Mouse (Mus musculus) midbrain, embryonic 11.5 days (tissue): ENCODE data around the gene U2af1. TPM values are rescaled to one million over a fixed set of nuclear protein-coding genes. Genes with fewer than 3 reads are reported as not detected.

Experiments used
- ATAC-seq: fragments of 200-750 bp; cut with Nextera tagmentation; 2 replicates; pipeline ENCODE4 v1.8.0; 2017; ENCODE audit warnings: moderate TSS enrichment, moderate library complexity; ENCODE audit not compliant: low FRiP score
- DNase-seq: peaks from one replicate; pipeline ENCODE4 v3.0.0; 2015; ENCODE audit warnings: low spot score; ENCODE audit errors: missing footprints
- H3K27ac ChIP-seq: fragments of 300-500 bp; sonication (generic); 2 replicates; pipeline ENCODE4 v1.5.1; 2014; ENCODE audit warnings: low read depth, low read length
- H3K27me3 ChIP-seq: fragments of 300-500 bp; sonication (generic); 2 replicates; pipeline ENCODE4 v1.6.1; 2014; ENCODE audit warnings: mild to moderate bottlenecking, low read length, moderate library complexity, mixed read lengths; ENCODE audit not compliant: control insufficient read depth, insufficient read depth
- H3K36me3 ChIP-seq: fragments of 300-500 bp; sonication (generic); 2 replicates; pipeline ENCODE4 v1.6.1; 2014; ENCODE audit warnings: mild to moderate bottlenecking, low read length, moderate library complexity, mixed read lengths; ENCODE audit not compliant: control insufficient read depth, insufficient read depth
- H3K4me1 ChIP-seq: fragments of 300-500 bp; sonication (generic); 2 replicates; pipeline ENCODE4 v1.6.1; 2014; ENCODE audit warnings: low read length; ENCODE audit not compliant: control insufficient read depth, insufficient read depth
- H3K4me2 ChIP-seq: fragments of 300-500 bp; sonication (generic); 2 replicates; pipeline ENCODE4 v1.6.1; 2014; ENCODE audit warnings: mild to moderate bottlenecking, moderate library complexity
- H3K4me3 ChIP-seq: fragments of 300-500 bp; sonication (generic); 2 replicates; pipeline ENCODE4 v1.5.1; 2014; ENCODE audit warnings: low read depth, low read length
- H3K9ac ChIP-seq: fragments of 300-500 bp; sonication (generic); 2 replicates; pipeline ENCODE4 v1.6.1; 2014; ENCODE audit warnings: low read length
- H3K9me3 ChIP-seq: fragments of 300-500 bp; sonication (generic); 2 replicates; pipeline ENCODE4 v1.6.1; 2016; ENCODE audit warnings: low read length; ENCODE audit not compliant: control insufficient read depth
- WGBS: fragments of 180-500 bp; shearing (Covaris S2); extraction: QIAGEN DNeasy Blood & Tissue Kit; methylation state at CpG from one replicate; pipeline ENCODE4 v1.1.7; 2014; 5-methylcytosine and 5-hydroxymethylcytosine counted together
- polyA plus RNA-seq: library from polyadenylated mRNA; unstranded; fragments of >200 nt; fragmentation: Nextera tagmentation; extraction: Ambion mirVana; gene quantifications from 2 replicates; pipeline ENCODE4 v1.2.1, GENCODE M21; 2014

U2af1 gene
- polyA plus RNA-seq, 1 experiment from 2014 or later = 201 TPM

GRCm38 (mm10) chr17:31636942-31637811, 21.5 kb downstream of the U2af1 start, which contains the start of gene Cbs:
Gene Cbs, minus strand, starts transcription at chr17:31637238.
- H3K9ac ChIP-seq = peak within 1 kb of the TSS; percentile 54
- WGBS = 2% methylated on average over 57 of the region's 61 CpGs
- H3K27me3 ChIP-seq = peaks cover 19% of the 10 kb centered on the region
- peaks cover 12% of the 10 kb centered on the region for H3K4me1 ChIP-seq
- peak within 1 kb of the TSS; percentile 88 for H3K4me2 ChIP-seq
- no peak within 1 kb of the TSS for H3K27ac ChIP-seq
- no peaks in the 10 kb centered on the region for H3K36me3 ChIP-seq
- peak within 1 kb of the TSS; percentile 42 for H3K4me3 ChIP-seq
- peak; percentile 93 for DNase-seq
- H3K9me3 ChIP-seq = no peaks in the 10 kb centered on the region
- peak; percentile 89 for ATAC-seq

GRCm38 (mm10) chr17:31636277-31636941, 22.3 kb downstream of the U2af1 start:
- Histone ChIP-seq H3K4me3 (peak overlapping the region; percentile 42), H3K9ac (peak overlapping the region; percentile 54), H3K4me1 (peaks cover 12% of the 10 kb centered on the region), H3K27me3 (peaks cover 19% of the 10 kb centered on the region), H3K9me3 (no peaks in the 10 kb centered on the region), H3K36me3 (no peaks in the 10 kb centered on the region), H3K4me2 (peak overlapping the region; percentile 88), H3K27ac (no peak overlapping the region)
- 7% methylated on average over 45 of the region's 45 CpGs for WGBS
- DNase-seq = no peak
- peak; percentile 64 for ATAC-seq

- Histone ChIP-seq H3K4me3 (no peak overlapping the region), H3K4me2 (no peak overlapping the region), H3K27ac (no peak overlapping the region), H3K9me3 (no peaks in the 10 kb centered on the region), H3K4me1 (peaks cover 12% of the 10 kb centered on the region), H3K9ac (no peak overlapping the region), H3K36me3 (no peaks in the 10 kb centered on the region), H3K27me3 (peaks cover 19% of the 10 kb centered on the region)
- 57% methylated on average over 11 of the region's 11 CpGs for WGBS
- ATAC-seq (no peak), DNase-seq (no peak)
Observed at GRCm38 (mm10) chr17:31635781-31636180, 22.9 kb downstream of the U2af1 start.

GRCm38 (mm10) chr17:31634896-31635295, 23.8 kb downstream of the U2af1 start:
- ATAC-seq (no peak), DNase-seq (no peak)
- WGBS = 78% methylated on average over 5 of the region's 5 CpGs
- Histone ChIP-seq H3K4me3 (no peak overlapping the region), H3K9me3 (no peaks in the 10 kb centered on the region), H3K27me3 (peaks cover 19% of the 10 kb centered on the region), H3K36me3 (no peaks in the 10 kb centered on the region), H3K4me2 (no peak overlapping the region), H3K4me1 (peaks cover 12% of the 10 kb centered on the region), H3K9ac (no peak overlapping the region), H3K27ac (no peak overlapping the region)

GRCm38 (mm10) chr17:31633007-31633406, 25.7 kb downstream of the U2af1 start:
- Histone ChIP-seq H3K4me1 (peaks cover 12% of the 10 kb centered on the region), H3K36me3 (no peaks in the 10 kb centered on the region), H3K9me3 (no peaks in the 10 kb centered on the region), H3K4me3 (no peak overlapping the region), H3K4me2 (no peak overlapping the region), H3K27ac (no peak overlapping the region), H3K27me3 (peaks cover 19% of the 10 kb centered on the region), H3K9ac (no peak overlapping the region)
- DNase-seq (no peak), ATAC-seq (no peak)
- WGBS = 87% methylated on average over 6 of the region's 6 CpGs

GRCm38 (mm10) chr17:31631081-31631800, 27.5 kb downstream of the U2af1 start:
- Histone ChIP-seq H3K9me3 (no peaks in the 10 kb centered on the region), H3K9ac (no peak overlapping the region), H3K27ac (no peak overlapping the region), H3K4me2 (no peak overlapping the region), H3K4me1 (no peaks in the 10 kb centered on the region; the same call in 1 of the 2 replicates), H3K27me3 (peaks cover 9% of the 10 kb centered on the region), H3K4me3 (no peak overlapping the region), H3K36me3 (no peaks in the 10 kb centered on the region)
- WGBS = 82% methylated on average over 10 of the region's 10 CpGs
- ATAC-seq (no peak), DNase-seq (no peak)

GRCm38 (mm10) chr17:31627961-31628360, 30.7 kb downstream of the U2af1 start:
- Histone ChIP-seq H3K36me3 (no peaks in the 10 kb centered on the region), H3K27me3 (no peaks in the 10 kb centered on the region), H3K4me2 (no peak overlapping the region), H3K27ac (no peak overlapping the region), H3K9ac (no peak overlapping the region), H3K9me3 (no peaks in the 10 kb centered on the region), H3K4me3 (no peak overlapping the region), H3K4me1 (no peaks in the 10 kb centered on the region)
- DNase-seq (no peak), ATAC-seq (no peak)
- WGBS = 93% methylated on average over 2 of the region's 2 CpGs

- Histone ChIP-seq H3K36me3 (no peaks in the 10 kb centered on the region), H3K4me3 (no peak overlapping the region), H3K9me3 (no peaks in the 10 kb centered on the region), H3K4me2 (no peak overlapping the region), H3K27ac (no peak overlapping the region), H3K4me1 (no peaks in the 10 kb centered on the region), H3K27me3 (no peaks in the 10 kb centered on the region), H3K9ac (no peak overlapping the region)
- DNase-seq (no peak), ATAC-seq (no peak)
- WGBS = 98% methylated on average over 4 of the region's 4 CpGs
Observed at GRCm38 (mm10) chr17:31623101-31623500, 35.6 kb downstream of the U2af1 start.
